Mouse (Mus musculus) splenic B cell, adult 2 months (primary cell): ENCODE measurements around the gene Dnal1.
A peak's percentile ranks its signal among the peaks of the same experiment; 100 is the strongest.

Experiments
- DNase-seq: peaks from one replicate; pipeline ENCODE4 v3.0.0-alpha.2; 2011; ENCODE audit warnings: low read depth, low spot score
- H3K27me3 ChIP-seq: 2 replicates; pipeline ENCODE4 v1.6.1; 2012; ENCODE audit warnings: mild to moderate bottlenecking, low read length, moderate library complexity, mixed read lengths; ENCODE audit not compliant: control insufficient read depth, poor library complexity, insufficient read depth, severe bottlenecking
- H3K36me3 ChIP-seq: 2 replicates; pipeline ENCODE4 v1.6.1; 2012; ENCODE audit warnings: mild to moderate bottlenecking, low read length, moderate library complexity, mixed read lengths; ENCODE audit not compliant: control insufficient read depth, poor library complexity, insufficient read depth, severe bottlenecking

The Dnal1 gene

DNA sequence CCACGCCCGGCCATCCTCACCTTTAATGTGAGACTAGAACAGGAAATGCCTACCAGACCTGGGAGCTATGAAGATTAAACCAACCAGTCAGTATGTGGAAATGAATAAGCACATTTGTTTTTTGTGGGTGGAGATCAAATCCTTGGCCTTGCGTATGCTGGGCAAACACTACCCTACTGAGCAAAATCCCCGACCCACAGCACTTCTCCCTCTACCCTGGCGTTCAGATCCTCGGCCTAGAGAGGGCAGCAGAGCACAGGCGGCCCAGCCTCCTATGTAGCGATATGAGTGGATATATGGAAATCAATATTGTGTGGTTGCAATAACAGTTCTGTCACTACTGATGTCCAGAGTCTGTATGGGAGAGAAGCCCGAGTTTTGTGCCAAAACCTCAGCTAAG, 49.0 kb downstream of the Dnal1 start:
- DNase-seq: peak; percentile 79
- Histone ChIP-seq H3K27me3 (no peaks in the 10 kb centered on the region), H3K36me3 (peaks cover 33% of the 10 kb centered on the region)

DNA sequence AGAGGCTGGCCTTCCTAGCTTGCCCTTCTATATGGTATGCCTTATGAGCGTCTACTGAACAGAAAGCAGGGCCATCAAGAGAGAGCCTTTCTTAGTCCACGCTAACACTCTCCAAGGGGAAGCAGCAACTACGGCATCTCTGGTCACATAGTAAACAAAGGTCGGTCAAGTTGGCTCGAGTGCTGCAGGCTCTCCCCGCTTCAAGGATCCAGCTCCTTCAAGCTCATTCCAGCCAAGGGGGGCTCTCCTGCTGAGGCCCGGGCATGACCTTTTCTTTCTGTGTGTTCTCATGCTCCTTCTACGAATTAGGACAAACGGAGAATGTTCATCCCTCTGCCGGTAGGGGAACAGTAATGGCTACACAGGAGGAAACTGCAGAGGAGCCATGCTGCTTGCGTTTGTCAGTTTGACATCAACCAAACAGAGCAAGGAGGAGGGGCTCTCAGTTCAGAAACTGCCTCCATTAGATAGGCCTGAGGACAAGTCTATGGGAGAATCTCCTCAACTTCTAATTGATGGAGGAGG, 49.5 kb downstream of the Dnal1 start:
- Histone ChIP-seq H3K27me3 (no peaks in the 10 kb centered on the region), H3K36me3 (peaks cover 32% of the 10 kb centered on the region)
- DNase-seq: no peak

DNA sequence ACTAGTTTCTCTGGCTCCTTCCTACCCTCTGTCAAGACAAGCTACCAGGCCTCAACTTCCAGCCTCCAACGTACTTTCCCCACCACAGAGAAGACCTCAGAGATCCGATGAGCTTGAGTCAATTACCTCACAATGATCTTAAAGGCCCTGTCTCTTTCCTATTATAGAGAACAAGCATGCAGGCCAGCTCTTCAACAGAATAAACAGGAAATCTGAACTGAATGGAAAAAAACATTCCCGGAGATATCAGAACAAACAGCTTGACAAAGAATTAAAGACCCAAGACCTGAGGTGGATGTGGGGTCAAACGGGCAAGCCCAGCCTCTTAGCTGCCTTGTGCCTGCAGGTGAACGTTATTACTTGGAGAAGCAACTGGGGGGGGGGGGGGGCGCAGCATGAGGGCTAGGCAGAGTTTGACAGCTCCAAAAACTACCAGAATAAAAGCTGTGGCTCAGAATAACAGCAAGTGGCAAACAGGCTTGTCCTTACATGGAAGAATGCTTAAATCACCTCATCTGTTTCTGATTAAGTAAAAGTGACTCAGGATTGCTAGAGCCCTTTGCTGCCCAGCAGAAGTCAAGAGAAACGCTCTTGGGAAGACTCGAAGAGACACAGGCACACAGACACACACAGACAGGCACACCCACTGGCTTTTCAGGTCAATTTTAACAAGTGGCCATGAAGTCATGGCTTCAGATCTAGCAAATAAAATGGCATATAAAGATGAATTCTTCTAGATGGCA, 51.6 kb downstream of the Dnal1 start:
- Histone ChIP-seq H3K27me3 (no peaks in the 10 kb centered on the region), H3K36me3 (peaks cover 25% of the 10 kb centered on the region)
- no peak for DNase-seq

DNA sequence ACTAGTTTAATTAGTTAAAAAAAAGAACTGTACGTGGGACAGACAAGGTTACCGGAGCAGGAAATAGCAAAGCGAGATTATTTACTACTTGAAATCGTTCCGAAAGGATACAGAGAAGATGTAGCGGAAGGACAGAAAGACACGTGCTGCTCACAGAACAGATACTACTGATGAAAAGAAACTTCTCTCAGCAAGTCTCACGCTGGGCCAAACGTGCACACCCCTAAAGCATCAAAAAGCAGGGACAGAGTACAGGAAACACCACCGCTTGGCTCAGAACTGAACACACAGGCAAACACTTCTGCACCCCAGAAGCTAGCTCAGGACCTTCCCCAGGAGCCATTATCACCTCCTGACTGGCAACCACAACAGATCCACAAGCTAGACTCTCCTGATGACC, 56.4 kb downstream of the Dnal1 start:
- peaks cover 30% of the 10 kb centered on the region for H3K36me3 ChIP-seq
- H3K27me3 ChIP-seq: no peaks in the 10 kb centered on the region
- no peak for DNase-seq

DNA sequence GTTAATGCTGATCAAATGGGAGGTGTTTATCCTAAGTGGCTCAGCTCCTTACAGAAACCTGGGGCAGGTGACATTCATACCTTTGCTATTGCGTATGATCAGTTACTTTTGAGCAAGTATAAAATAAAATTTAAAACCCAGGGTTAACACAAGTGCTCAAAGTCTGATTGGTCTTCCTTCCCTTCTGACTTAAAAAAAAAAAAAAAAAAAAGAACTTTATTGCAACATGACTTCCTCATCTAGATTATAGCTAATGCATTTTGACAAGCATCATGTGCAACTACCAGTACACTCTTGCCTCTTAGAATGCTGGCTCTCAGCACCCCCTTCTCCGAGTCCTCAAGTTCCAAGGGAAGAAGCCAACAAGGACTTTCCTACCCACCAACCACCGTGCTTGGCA, 58.0 kb downstream of the Dnal1 start:
- no peak for DNase-seq
- H3K36me3 ChIP-seq: peaks cover 29% of the 10 kb centered on the region
- no peaks in the 10 kb centered on the region for H3K27me3 ChIP-seq

DNA sequence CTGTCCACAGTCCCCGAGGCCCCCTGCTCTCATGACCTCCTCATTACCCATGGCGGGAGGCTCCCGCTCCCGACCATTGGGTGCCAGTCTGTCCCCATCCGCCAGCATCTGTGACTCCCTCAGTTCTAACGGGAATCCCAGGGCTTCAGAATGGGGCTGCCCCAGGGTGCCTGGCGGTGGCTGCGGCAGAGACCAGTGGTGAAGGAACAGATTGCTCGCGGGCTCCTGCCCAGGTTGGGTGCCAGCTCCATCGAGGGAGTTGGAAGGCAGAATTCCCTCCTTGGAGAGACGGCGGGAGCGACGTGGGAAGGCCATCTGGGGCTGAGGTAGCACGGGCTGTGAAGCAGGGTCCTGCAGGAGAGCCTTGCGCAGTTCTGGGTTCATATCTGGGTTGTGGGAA, 58.7 kb downstream of the Dnal1 start:
- Histone ChIP-seq H3K27me3 (no peaks in the 10 kb centered on the region), H3K36me3 (peaks cover 28% of the 10 kb centered on the region)
- DNase-seq: no peak

DNA sequence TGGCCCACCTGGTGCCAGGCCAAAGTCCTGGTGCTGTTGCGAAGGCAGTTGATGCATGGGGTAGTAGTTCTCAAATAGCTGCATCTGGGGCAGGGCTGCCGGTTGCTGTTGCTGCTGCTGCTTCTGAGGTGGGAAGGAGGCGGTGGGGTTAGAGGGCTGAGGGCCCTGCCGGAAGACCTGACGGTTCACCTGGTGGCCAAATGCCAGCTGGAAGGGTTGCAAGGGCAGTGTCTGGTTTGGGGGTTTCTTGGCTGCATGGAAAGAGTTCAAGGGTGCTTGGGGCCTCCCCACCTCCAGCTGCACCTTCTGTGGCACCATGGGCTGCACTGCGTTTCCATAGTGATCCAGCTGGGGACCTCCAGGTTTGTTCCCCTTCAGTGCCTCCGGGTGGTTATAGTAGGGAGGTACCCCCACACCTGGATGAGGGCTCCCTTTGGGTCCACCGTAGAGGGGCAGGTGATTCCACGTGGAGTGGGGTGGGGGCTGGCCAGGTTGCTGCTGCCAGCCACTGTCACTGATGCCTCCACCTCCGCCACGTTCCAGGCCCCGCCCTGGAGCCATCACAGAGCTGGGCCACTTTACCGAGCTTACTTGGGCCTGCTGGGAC, 59.2 kb downstream of the Dnal1 start:
- no peak for DNase-seq
- Histone ChIP-seq H3K36me3 (peaks cover 26% of the 10 kb centered on the region), H3K27me3 (no peaks in the 10 kb centered on the region)

DNA sequence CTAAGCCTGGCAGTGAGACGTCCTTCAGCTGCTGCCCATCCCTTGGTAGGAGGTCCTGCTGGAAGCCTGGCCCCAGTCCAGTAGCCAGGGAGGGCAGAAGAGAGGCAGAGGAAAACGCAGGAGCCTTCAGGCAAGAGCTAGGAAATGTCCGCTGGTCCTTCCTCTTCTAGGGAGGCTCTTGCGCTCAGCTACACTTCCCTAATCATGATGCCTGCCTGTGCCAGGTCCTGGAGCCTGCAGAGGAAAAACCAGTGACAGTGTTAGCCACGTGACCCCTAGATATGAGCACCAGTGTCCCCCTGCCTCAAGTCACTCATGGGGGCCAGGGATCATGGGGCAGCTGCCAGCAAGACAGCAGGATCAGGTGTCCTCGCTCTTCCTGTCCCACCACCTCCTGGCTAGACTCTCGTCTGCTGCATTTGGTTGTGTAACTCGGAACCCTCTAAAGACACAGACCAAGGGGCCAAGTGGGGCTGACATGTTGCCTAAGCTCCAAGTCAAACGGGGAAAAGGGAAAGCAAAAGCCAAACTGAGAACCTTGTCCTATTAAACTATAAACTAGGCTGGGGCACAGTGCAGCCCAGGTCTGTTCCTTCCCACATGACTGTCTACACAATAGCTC, 60.1 kb downstream of the Dnal1 start:
- Histone ChIP-seq H3K36me3 (peaks cover 25% of the 10 kb centered on the region), H3K27me3 (no peaks in the 10 kb centered on the region)
- peak; percentile 19 for DNase-seq

DNA sequence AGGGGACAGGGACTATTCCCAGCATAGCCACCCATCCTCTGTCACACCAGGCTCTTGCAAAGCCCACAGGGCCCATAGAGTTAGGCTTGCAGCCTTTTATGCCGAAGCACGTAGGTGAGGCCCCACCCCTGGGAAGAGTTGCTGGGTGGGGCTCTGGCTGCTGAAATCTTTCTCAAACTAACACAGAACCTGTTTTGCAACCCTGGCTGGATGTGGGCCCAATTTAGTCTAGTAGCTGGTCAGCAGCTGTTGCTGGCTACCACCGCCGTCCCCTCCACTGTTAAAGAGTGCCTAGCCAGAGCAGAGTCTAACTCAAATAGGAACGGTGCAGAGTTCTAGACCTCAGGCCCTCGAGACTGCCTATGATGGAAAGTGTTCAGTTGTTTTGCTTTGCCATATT, 60.7 kb downstream of the Dnal1 start:
- H3K36me3 ChIP-seq: peaks cover 23% of the 10 kb centered on the region
- no peaks in the 10 kb centered on the region for H3K27me3 ChIP-seq
- DNase-seq: no peak

DNA sequence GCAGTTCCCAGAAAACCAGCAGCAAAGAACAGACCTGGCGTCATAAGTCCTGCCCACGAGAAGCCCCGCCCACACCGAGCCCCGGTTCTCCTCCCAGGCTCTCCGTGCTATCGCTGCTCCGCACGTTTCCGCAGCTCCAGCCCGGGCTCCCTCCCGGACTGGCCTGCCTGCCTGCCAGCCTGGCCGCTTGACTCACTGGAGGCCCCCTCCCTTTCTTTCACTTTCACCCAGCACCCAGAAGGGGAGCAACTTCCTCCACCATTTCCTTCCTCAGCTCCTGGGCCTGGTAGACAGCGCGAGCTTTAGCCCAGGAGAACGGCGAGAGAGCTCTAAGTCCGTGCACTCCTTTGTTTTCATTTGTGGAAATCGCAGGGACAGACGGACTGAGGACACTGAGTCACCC, 61.5 kb downstream of the Dnal1 start:
- H3K36me3 ChIP-seq: peaks cover 20% of the 10 kb centered on the region
- DNase-seq: peak; percentile 85
- no peaks in the 10 kb centered on the region for H3K27me3 ChIP-seq

DNA sequence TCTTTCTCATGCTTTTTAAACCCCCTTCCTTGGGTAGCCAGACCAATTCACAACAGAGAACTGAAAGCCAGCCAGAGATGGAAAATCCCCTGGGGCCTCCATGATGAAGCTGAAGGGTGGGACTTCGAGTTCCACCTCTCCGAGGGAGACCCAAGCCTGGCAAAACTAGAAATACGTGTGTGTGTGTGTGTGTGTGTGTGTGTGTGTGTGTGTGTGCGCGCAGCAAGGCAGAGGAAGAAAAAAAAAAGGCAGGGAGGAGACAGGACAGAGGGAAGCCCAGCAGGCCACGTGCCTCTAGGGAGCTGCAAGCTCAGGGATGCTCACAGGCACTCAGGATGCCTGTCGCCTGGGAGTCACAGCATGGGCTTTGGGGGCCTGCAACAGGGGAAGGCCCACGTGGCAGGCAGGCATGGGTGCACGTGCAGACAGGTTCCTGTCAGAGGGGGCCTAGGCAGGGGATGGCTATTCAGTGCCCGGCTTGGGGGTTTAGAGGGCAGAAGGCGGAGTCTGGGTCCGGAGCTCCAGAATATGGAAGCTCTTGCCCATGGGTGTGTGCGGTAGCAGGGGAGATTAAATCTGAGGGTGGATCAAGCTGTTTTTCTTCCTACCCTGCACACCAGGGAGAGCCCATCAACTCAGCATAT, 62.1 kb downstream of the Dnal1 start:
- Histone ChIP-seq H3K36me3 (peaks cover 17% of the 10 kb centered on the region), H3K27me3 (no peaks in the 10 kb centered on the region)
- peak; percentile 75 for DNase-seq

DNA sequence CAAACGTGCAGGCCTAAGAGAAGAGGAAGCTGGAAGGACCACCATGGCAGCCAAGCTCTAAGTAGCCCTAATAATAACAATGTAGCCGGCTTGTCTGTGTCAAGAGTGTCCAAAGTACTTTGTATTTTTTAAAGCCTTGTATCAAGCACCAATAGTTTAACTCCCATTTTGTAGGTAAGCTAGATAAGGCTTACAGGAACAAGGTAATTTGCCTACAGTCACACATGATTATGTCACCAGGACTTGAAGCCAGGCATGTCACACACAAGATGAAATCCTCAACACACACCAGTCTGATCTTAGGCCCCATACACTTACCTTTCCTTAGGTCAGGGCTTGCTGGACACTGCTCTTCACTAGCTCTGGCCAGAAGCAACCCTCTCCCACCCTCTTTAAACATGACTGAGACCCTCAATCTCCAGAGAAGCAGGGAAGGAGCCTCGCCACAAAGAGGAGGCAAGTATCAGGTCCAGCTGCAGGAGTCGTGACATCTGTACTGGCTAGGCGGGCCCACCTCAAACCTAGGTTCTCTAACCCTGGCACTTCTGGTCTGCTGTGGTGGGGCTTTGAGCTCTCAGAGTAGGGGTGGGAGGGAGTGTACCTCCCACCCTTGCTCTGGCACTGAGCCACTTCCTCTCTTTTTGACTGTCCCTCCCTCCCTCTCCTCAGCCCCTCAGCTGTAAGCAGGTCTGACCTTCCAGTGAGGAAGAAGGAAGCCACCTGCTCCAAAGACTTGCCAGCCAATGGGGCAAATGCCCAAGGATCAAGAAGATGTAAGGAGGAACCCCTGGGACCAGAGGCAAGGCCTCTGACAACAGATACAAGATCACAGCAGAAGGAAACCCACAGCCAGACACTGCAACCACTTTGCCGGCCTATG, 63.0 kb downstream of the Dnal1 start:
- Histone ChIP-seq H3K27me3 (no peaks in the 10 kb centered on the region), H3K36me3 (peaks cover 14% of the 10 kb centered on the region; the same call in 1 of the 2 replicates)
- peak; percentile 70 for DNase-seq

DNA sequence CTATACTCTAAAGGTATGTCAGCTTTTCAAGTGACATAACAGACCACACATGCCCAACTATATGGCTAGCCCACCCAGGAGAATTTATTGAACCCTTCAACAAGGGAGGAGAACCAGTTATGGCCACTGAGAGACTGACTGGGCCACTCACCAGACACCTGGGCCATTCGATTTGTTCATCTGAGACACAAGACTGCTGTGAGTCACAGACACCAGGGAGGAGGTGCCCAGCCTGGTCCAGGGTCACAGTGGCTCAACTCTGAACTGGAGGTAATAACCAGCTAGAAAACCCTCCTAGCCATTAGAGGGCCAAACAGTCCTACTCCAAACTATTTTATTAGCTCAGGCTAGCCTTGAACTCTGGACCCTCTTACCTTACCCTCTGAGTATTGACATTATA, 63.9 kb downstream of the Dnal1 start:
- no peak for DNase-seq
- no peaks in the 10 kb centered on the region for H3K27me3 ChIP-seq
- H3K36me3 ChIP-seq: peaks cover 8% of the 10 kb centered on the region; the same call in 1 of the 2 replicates
